Mouse (Mus musculus): ENCODE data around the gene Ndrg4. TPM values are rescaled to one million over a fixed set of nuclear protein-coding genes. Genes with fewer than 3 reads are reported as not detected.
"Not testable (repeated sequence)": the region's sequence is repeated elsewhere in the genome, so short reads cannot be mapped to it uniquely, and the experiment has no call there.

Gene Ndrg4
- polyA plus RNA-seq, 1 experiment from 2014 or later: 204 TPM

DNA sequence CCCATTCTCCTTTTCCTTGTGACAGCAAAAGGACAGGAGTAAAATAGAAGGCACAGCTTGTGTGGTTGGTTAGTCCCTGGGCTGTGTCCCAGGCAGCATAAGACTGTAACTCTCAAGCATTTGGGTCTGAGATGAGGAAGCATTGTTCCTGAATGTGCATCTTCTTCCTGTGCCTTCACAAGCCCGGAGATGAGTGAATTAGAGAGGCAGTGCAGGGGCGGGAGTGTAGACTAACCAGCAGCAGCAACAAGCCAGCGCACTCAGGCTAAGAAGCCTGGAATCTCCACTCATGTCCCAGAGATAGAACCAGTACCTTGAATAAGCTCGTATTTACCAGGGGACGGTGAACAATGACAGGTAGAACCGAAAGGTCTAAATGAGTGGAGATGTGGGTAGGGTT, 15.2 kb upstream of the Ndrg4 start:
- no peaks in the 10 kb centered on the region for H3K36me3 ChIP-seq
- no peaks in the 10 kb centered on the region for H3K9me3 ChIP-seq
- no peak overlapping the region for H3K4me3 ChIP-seq
- H3K4me2 ChIP-seq (replicated peaks): no peak overlapping the region
- 88% methylated on average over 6 of the region's 6 CpGs for WGBS
- no peaks in the 10 kb centered on the region for H3K27me3 ChIP-seq
- no peak overlapping the region for H3K27ac ChIP-seq (replicated peaks)
- H3K4me1 ChIP-seq: peaks cover 10% of the 10 kb centered on the region; the same call in 1 of the 2 replicates
- no peak for ATAC-seq (replicated peaks)
- H3K9ac ChIP-seq (replicated peaks): no peak overlapping the region

GRCm38 (mm10) chr8:95662885-95663598, 13.7 kb upstream of the Ndrg4 start:
- Histone ChIP-seq H3K4me3 (no peak overlapping the region), H3K4me1 (0 out of 2 replicates have a peak, but pooled peaks cover 3% of the 10 kb centered on the region), H3K36me3 (no peaks in the 10 kb centered on the region), H3K27me3 (no peaks in the 10 kb centered on the region), H3K9ac (replicated peaks) (no peak overlapping the region), H3K9me3 (no peaks in the 10 kb centered on the region), H3K4me2 (replicated peaks) (no peak overlapping the region), H3K27ac (replicated peaks) (no peak overlapping the region)
- WGBS: 87% methylated on average over 7 of the region's 7 CpGs
- ATAC-seq (replicated peaks): no peak

DNA sequence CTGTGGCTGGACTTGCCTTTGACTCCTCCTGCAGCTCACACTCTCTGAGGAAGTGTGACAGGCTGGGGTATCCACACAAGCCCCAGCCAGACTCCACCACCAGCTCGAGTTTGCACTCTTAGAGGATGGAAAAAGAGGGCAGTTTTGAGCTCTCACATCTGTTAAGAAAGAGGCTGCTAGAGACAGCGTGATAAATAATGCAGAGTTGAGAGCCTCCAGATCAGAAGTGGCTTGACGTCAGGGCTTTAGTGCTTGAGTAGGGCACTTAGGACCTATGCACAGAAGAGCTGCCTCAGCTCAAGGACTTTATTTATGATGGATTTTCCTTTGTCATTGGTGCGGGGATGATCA, 13.2 kb upstream of the Ndrg4 start:
- no peak for ATAC-seq (replicated peaks)
- H3K4me2 ChIP-seq (replicated peaks): no peak overlapping the region
- H3K9me3 ChIP-seq: no peaks in the 10 kb centered on the region
- 67% methylated on average over 4 of the region's 4 CpGs for WGBS
- H3K4me3 ChIP-seq: no peak overlapping the region
- no peak overlapping the region for H3K27ac ChIP-seq (replicated peaks)
- H3K9ac ChIP-seq (replicated peaks): no peak overlapping the region
- H3K4me1 ChIP-seq: 0 out of 2 replicates have a peak, but pooled peaks cover 3% of the 10 kb centered on the region
- no peaks in the 10 kb centered on the region for H3K36me3 ChIP-seq
- no peaks in the 10 kb centered on the region for H3K27me3 ChIP-seq

DNA sequence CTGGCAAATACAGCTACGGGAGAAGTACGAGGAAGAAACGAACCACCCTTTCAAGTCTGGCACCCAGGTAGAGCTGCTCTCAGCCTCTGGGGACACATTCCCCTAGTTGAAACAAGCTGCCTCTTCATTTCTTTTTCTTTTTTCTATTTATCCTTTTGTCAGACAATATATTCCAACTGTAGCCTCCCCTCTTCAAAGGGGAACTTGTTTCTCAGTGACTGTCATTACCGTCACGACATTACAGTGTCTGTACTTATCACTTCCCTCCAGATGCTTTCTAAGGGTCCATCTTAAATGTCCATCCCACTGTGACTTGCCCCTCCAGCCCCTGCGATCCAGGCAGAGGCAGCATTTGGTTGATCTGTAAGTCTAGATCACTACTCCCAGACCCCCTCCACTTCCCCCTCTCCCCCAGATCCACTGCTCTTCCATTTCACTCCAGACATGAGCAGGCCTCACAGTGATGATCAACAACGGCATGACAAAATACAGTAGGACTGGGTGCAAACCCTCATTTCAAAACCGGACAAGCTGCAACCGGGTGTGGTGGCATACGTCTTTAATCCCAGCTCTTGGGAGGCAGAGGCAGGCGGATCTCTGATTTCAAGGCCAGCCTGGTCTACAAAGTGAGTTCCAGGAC, 10.8 kb upstream of the Ndrg4 start:
- not testable (repeated sequence) for H3K9ac ChIP-seq (replicated peaks); H3K27ac ChIP-seq (replicated peaks); H3K4me2 ChIP-seq (replicated peaks); ATAC-seq (replicated peaks); H3K4me3 ChIP-seq; H3K4me1 ChIP-seq; H3K36me3 ChIP-seq; H3K9me3 ChIP-seq; H3K27me3 ChIP-seq
- 94% methylated on average over 11 of the region's 11 CpGs for WGBS

DNA sequence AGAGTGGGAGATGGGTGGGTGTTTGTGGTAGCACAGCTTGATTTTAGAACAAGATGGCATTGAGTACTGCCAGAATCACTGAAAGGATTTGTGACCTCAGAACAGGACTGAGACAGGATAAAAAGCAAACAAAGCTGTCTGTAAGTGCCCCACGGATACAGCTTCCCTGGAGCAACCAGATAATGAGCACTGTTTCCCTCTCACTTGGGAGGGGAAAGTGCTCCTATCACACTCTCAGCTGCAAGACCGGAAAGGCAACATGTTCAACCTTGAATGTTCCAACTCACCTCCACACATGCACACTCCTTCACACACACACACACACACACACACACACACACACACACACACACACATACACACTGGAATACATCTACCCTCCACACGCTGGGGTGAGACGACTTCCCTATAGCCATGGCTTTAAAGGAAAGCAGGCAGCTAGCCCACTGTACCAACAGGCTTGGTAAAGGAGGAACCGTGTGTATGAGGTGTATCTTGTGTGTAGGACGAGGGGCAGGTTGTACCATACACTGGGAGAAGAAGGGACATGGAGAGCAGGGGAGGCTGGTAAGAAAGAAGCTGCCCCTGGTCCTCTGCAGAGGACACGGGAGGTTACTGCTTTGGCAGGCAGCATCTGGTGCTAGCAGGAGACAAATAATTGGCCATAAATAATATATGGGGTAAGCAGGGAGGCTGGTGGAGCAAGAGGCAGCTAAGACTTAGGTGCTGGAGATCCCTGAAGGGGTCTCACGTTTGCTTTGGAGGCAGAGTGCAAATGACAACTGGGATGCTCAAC, 8.4 kb upstream of the Ndrg4 start:
- H3K4me1 ChIP-seq: no peaks in the 10 kb centered on the region
- H3K9me3 ChIP-seq: no peaks in the 10 kb centered on the region
- no peaks in the 10 kb centered on the region for H3K27me3 ChIP-seq
- no peak overlapping the region for H3K4me2 ChIP-seq (replicated peaks)
- H3K9ac ChIP-seq (replicated peaks): no peak overlapping the region
- no peak overlapping the region for H3K4me3 ChIP-seq
- WGBS: 58% methylated on average over 8 of the region's 8 CpGs
- no peak overlapping the region for H3K27ac ChIP-seq (replicated peaks)
- H3K36me3 ChIP-seq: no peaks in the 10 kb centered on the region
- ATAC-seq (replicated peaks): no peak

DNA sequence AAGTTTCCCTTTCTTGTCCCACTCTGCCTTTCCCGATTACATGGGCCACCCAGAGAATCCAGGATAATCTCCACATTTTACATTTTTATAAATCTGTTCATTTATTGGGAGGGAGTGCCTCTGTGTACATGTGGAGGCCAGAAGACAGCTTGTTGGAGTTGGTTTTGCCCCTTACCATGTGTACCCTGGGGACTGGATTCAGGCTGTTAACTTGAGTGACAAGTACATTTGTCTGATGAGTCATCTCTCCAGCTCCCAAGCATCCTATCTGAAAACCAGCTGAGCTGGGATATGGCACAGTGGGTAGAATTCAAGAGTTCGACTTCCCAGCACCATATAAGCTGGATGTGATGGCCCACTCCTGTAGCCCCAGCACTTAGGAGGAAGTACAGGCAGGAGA, 6.8 kb upstream of the Ndrg4 start:
- WGBS: 91% methylated on average over 2 of the region's 2 CpGs
- Histone ChIP-seq H3K4me2 (replicated peaks) (no peak overlapping the region), H3K4me3 (no peak overlapping the region), H3K9me3 (no peaks in the 10 kb centered on the region), H3K4me1 (0 out of 2 replicates have a peak, but pooled peaks cover 5% of the 10 kb centered on the region), H3K27ac (replicated peaks) (no peak overlapping the region), H3K36me3 (no peaks in the 10 kb centered on the region), H3K27me3 (no peaks in the 10 kb centered on the region), H3K9ac (replicated peaks) (no peak overlapping the region)
- no peak for ATAC-seq (replicated peaks)

GRCm38 (mm10) chr8:95671861-95672260, 4.9 kb upstream of the Ndrg4 start:
- H3K4me3 ChIP-seq: no peak overlapping the region
- H3K4me2 ChIP-seq (replicated peaks): no peak overlapping the region
- no peak overlapping the region for H3K27ac ChIP-seq (replicated peaks)
- no peak for ATAC-seq (replicated peaks)
- H3K9ac ChIP-seq (replicated peaks): no peak overlapping the region
- H3K27me3 ChIP-seq: no peaks in the 10 kb centered on the region
- no peaks in the 10 kb centered on the region for H3K9me3 ChIP-seq
- WGBS: 73% methylated on average over 6 of the region's 6 CpGs
- H3K4me1 ChIP-seq: 0 out of 2 replicates have a peak, but pooled peaks cover 5% of the 10 kb centered on the region
- H3K36me3 ChIP-seq: no peaks in the 10 kb centered on the region

DNA sequence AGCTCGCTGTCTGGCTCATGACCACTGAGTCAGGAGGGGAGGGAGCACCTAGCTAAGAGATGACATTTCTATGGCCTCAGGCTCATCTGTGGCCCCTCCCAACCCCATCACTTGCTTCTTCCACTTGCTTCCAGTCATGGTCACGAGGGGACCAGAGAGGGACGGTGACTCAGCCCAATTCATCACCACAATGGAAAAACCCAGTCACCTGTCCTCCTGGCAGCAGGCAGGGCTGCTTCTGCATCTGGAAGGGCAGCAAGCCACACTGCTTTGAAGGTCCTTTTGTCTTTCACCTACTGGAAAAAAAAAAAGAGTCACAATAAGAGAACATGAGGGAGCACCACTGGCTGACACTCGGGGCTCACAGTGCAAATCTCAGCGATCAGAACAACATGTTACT, 4.0 kb upstream of the Ndrg4 start:
- no peak for ATAC-seq (replicated peaks)
- 73% methylated on average over 5 of the region's 5 CpGs for WGBS
- Histone ChIP-seq H3K9ac (replicated peaks) (no peak overlapping the region), H3K27ac (replicated peaks) (no peak overlapping the region), H3K9me3 (no peaks in the 10 kb centered on the region), H3K36me3 (no peaks in the 10 kb centered on the region), H3K4me3 (no peak overlapping the region), H3K4me1 (peaks cover 9% of the 10 kb centered on the region; the same call in 1 of the 2 replicates), H3K4me2 (replicated peaks) (no peak overlapping the region), H3K27me3 (peaks cover 6% of the 10 kb centered on the region; the same call in 1 of the 2 replicates)

DNA sequence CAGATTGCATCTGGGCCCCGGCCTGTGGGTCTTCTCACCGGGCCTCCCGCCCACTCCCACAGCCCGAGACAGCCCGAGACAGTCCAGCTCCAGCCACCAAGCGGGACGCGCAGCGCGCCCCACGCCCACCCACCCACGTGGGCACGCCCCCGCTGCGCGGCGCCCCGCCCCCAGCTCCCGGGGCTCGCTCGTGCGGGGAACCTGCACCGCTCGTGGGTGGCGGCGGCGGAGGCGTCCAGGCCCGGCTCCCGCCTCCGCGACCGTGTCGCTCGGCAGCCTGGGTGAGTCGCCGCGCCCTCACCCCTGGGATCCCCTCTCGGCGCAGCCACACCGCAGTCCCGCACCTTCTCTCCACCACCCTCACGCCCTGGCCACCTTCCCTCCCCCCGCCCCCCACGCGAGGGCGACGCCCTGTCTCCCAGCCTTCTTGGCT, 827 bp downstream of the Ndrg4 start:
- Histone ChIP-seq H3K4me1 (peaks cover 22% of the 10 kb centered on the region), H3K4me3 (peak overlapping the region; percentile 89), H3K36me3 (no peaks in the 10 kb centered on the region), H3K27me3 (peaks cover 6% of the 10 kb centered on the region; the same call in 1 of the 2 replicates), H3K4me2 (replicated peaks) (peak overlapping the region; percentile 86), H3K27ac (replicated peaks) (peak overlapping the region; percentile 69), H3K9ac (replicated peaks) (peak overlapping the region; percentile 74), H3K9me3 (no peaks in the 10 kb centered on the region)
- ATAC-seq (replicated peaks): peak; percentile 55
- 1% methylated on average over 37 of the region's 48 CpGs for WGBS

DNA sequence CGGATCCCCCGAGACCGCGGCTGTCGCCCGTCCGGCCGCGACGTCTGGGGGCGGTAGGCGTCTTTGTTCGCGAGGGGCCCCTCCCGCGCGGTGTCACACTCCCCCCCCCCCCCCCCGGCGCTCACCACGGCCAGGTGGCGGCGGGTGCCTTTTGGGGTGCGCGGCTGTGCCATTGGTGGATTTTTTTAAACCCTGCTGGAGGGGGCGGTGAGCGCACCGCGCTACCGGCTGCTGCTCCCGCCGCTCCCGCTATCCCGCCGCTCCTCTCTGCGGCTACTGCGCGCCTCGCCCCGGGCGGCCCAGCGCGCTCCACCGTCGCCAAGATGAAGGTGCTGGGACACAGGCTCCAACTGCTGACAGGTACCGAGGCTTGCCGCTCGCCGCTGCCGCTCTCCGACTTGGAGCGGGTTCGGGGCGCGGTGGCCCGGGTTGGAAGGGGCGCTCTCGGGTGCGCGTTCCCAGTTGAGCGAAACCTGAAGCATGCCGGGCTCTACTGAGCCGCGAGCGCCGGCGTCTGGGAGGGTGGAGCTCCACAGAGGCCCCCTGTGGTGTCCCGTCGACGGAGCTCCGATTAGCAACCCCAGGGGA, 1.3 kb downstream of the Ndrg4 start:
- Histone ChIP-seq H3K36me3 (no peaks in the 10 kb centered on the region), H3K4me2 (replicated peaks) (peak overlapping the region; percentile 86)
- under 1% methylated on average over 64 of the region's 70 CpGs for WGBS

DNA sequence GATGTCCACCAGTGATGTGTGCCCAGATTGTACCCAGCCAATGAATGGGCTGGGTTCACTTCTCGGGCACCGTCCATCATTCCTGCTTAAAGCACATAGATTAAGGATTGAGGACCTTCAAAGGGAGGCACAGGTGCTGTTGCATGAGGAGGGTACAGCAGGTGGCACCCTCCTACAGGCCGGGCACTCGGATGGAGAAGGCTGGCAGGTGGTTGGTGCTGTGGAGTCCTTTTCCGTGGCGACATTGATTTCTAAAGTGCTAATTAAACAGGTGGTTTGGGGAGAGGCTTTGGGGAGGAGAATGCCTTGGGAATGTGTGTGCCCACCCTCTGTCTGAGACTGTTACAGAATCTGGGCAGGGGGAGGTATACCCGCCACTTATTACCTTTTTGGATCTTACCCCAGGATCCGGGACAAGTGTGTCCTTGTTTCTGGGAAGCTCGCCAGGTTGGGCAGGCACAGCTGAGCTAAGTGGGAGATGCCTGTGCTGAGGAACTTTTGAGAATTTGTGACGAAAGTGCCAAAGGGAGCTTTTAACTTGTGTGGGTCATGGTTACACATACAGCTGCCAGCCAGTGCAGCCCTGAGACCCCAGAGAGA, 11.4 kb downstream of the Ndrg4 start:
- no peaks in the 10 kb centered on the region for H3K36me3 ChIP-seq
- peak; percentile 61 for ATAC-seq (replicated peaks)
- H3K27me3 ChIP-seq: no peaks in the 10 kb centered on the region
- H3K27ac ChIP-seq (replicated peaks): no peak overlapping the region
- H3K9me3 ChIP-seq: no peaks in the 10 kb centered on the region
- H3K4me2 ChIP-seq (replicated peaks): no peak overlapping the region
- H3K4me1 ChIP-seq: peaks cover 8% of the 10 kb centered on the region
- 46% methylated on average over 10 of the region's 10 CpGs for WGBS
- no peak overlapping the region for H3K9ac ChIP-seq (replicated peaks)
- no peak overlapping the region for H3K4me3 ChIP-seq

More for the DNA sequence above, 1.3 kb downstream of the Ndrg4 start:
- Histone ChIP-seq H3K9me3 (no peaks in the 10 kb centered on the region), H3K4me1 (peaks cover 22% of the 10 kb centered on the region), H3K9ac (replicated peaks) (peak overlapping the region; percentile 74), H3K4me3 (peak overlapping the region; percentile 89), H3K27me3 (peaks cover 6% of the 10 kb centered on the region; the same call in 1 of the 2 replicates), H3K27ac (replicated peaks) (peak overlapping the region; percentile 69)
- peak; percentile 70 for ATAC-seq (replicated peaks)

All from forebrain, embryonic 15.5 days (tissue).